In the genomic region with DNA sequence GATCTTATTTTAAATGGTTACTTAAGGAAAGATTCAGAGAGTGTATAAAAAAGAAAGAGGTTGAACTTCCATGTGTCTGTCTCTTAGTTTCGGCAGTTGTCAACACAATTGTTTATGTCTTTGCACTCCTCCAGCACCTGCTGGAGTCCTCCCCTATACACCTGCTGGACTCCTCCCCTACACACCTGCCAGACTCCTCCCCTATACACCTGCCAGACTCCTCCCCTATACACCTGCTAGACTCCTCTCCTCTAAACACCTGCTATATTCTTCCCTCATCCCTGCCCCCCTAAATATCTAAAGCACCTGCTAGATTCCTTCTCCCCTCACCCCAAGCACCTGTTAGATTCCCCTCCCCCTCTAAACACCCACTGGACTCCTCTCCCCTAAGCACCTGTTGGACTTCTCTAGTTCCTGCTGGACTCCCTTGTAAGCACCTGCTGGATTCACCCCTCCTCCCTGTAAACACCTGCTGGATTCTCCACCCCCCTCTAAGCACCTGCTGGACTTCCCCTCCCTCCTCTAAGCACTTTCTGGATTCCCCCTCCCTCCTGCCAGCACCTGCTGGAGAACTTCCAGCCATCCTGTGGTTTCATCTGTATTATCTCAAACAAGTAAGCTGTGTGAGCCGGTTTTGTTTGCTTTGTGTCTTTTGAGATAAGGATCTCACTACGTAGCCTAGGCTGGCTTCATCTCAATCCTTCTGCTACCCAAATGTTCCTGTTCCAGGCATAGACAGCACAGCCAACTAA, we compare ENCODE assay signal across 10 mouse cellular contexts. TPM values are rescaled to one million over a fixed set of nuclear protein-coding genes. Genes with fewer than 3 reads are reported as not detected.
A peak's percentile ranks its signal among the peaks of the same experiment; 100 is the strongest.
DNase-seq lines count a peak whose midpoint lies in the region; ATAC-seq and TF ChIP-seq lines count a peak whose summit lies in the region.
"Had no signal": no experiment of that assay in that cellular context is flagged by ENCODE, and none has a peak within 500 bp of the region (broad histone marks: within the 10 kb centered on the region; RNA-seq: fewer than 3 reads in every experiment).

No protein-coding gene starts in this region.

- H3K9me3 ChIP-seq in lung, embryonic 14.5 days (ENCODE audit: low read depth, low read length) = no peaks in the 10 kb centered on the region
- no peaks in the 10 kb centered on the region for H3K9me3 ChIP-seq in stomach, embryonic 16.5 days (replicated peaks; ENCODE audit: control insufficient read depth, low read length)
- H3K9me3 ChIP-seq: heart, embryonic 10.5 days had no signal

- ATAC-seq in lung, embryonic 14.5 days (ENCODE audit: insufficient read depth) = peak; percentile 81
- peak; percentile 79 for ATAC-seq in stomach, embryonic 16.5 days (ENCODE audit: insufficient read depth, low FRiP score)
- ATAC-seq: hindbrain, embryonic 16.5 days had no signal

- no peak overlapping the region for H3K4me2 ChIP-seq in lung, embryonic 14.5 days
- no peak overlapping the region for H3K4me2 ChIP-seq in stomach, embryonic 16.5 days (ENCODE audit: low read depth, low read length)

- no peak overlapping the region for H3K9ac ChIP-seq in lung, embryonic 14.5 days
- no peak overlapping the region for H3K9ac ChIP-seq in stomach, embryonic 16.5 days (ENCODE audit: low read length)

- 30% methylated on average over 3 of the region's 3 CpGs for WGBS in lung, embryonic 14.5 days
- 35% methylated on average over 3 of the region's 3 CpGs for WGBS in stomach, embryonic 16.5 days

- H3K36me3 ChIP-seq in lung, embryonic 14.5 days (ENCODE audit: insufficient read depth) = no peaks in the 10 kb centered on the region
- no peaks in the 10 kb centered on the region for H3K36me3 ChIP-seq in stomach, embryonic 16.5 days (ENCODE audit: control insufficient read depth, insufficient read depth, low read length)
- H3K36me3 ChIP-seq: heart, embryonic 10.5 days had no signal

- no peaks in the 10 kb centered on the region for H3K4me1 ChIP-seq in lung, embryonic 14.5 days (ENCODE audit: insufficient read depth)
- no peaks in the 10 kb centered on the region for H3K4me1 ChIP-seq in stomach, embryonic 16.5 days (ENCODE audit: control insufficient read depth, insufficient read depth, low read length)

- no peak for TF ChIP-seq CTCF in lung, embryonic 14.5 days (IDR thresholded peaks at IDR 0.05; ENCODE audit: low read depth)

- H3K27ac ChIP-seq in lung, embryonic 14.5 days (ENCODE audit: low read depth) = no peak overlapping the region
- no peak overlapping the region for H3K27ac ChIP-seq in stomach, embryonic 16.5 days (ENCODE audit: low read length)
- H3K27ac ChIP-seq: heart, embryonic 10.5 days had no signal

- no peaks in the 10 kb centered on the region for H3K27me3 ChIP-seq in lung, embryonic 14.5 days (ENCODE audit: insufficient read depth, low read length)
- H3K27me3 ChIP-seq in stomach, embryonic 16.5 days (ENCODE audit: control insufficient read depth, insufficient read depth, low read length) = no peaks in the 10 kb centered on the region

- H3K4me3 ChIP-seq in lung, embryonic 14.5 days (ENCODE audit: low read depth, low read length) = no peak overlapping the region
- no peak overlapping the region for H3K4me3 ChIP-seq in stomach, embryonic 16.5 days (replicated peaks; ENCODE audit: low read length)
- H3K4me3 ChIP-seq: heart, embryonic 10.5 days had no signal

- peak; percentile 12 to 18 for DNase-seq in cerebellum, postnatal 10 days
- no peak for DNase-seq in cerebellum, adult 11-12 months
- peak; percentile 16 for DNase-seq in ZHBTc4 (ENCODE audit: low read depth, low spot score)
- DNase-seq in lung, embryonic 14.5 days = peak; percentile 62
- DNase-seq in heart, adult 9 months (ENCODE audit: low spot score in 2 of 2) = no peak
- no peak for DNase-seq in kidney, adult 11 months
- no peak for DNase-seq in cerebellum, postnatal 14 days

RNA-seq across cellular contexts. Expression of a gene that starts 10.1 kb away (rescaled TPM):
- 5.0 and 5.1 TPM in 2 replicates for polyA plus RNA-seq in lung, embryonic 14.5 days (2014; fragmentation: Nextera tagmentation; extraction: Ambion mirVana)
- polyA plus RNA-seq in stomach, embryonic 16.5 days (2015; fragmentation: Nextera tagmentation; extraction: Ambion mirVana) = 4.9 and 5.1 TPM in 2 replicates

Comparison
In these comparisons a context has a peak if more than half of its experiments do, and no peak if none do; other contexts are left out.
1. DNase-seq: peak in cerebellum, postnatal 10 days (2 of 2), ZHBTc4 (single experiment) and lung, embryonic 14.5 days (single experiment); none in cerebellum, adult 11-12 months (single experiment), heart, adult 9 months (0 of 2), kidney, adult 11 months (single experiment) and cerebellum, postnatal 14 days (0 of 2).